Mouse (Mus musculus) cerebellum, postnatal 25 days (tissue): ENCODE data around the gene Strn3.
"Not testable (repeated sequence)": the region's sequence is repeated elsewhere in the genome, so short reads cannot be mapped to it uniquely, and the experiment has no call there.

Experiments
- DNase-seq, 2 experiments: peaks; one replicate each; pipeline ENCODE4 v3.0.0; 2021; ENCODE audit warnings: mixed read lengths in 2 of 2

The Strn3 gene

DNA sequence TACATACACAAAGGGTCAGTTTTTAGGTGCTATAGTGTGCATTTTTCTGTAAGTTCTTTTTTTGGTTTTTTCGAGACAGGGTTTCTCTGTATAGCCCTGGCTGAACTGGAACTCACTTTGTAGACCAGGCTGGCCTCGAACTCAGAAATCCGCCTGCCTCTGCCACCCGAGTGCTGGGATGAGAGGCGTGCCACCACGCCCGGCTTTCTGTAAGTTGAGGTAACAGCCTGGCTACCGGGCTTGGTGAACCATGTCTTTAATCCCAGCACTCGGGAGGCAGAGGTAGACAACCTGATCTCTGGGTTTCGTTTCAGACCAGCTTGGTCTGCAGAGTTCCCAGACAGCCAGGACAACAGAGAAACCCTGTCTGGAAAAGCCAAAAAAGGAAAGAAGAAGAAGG lies 1.2 kb upstream of the Strn3 start:
- DNase-seq = not testable (repeated sequence)

DNA sequence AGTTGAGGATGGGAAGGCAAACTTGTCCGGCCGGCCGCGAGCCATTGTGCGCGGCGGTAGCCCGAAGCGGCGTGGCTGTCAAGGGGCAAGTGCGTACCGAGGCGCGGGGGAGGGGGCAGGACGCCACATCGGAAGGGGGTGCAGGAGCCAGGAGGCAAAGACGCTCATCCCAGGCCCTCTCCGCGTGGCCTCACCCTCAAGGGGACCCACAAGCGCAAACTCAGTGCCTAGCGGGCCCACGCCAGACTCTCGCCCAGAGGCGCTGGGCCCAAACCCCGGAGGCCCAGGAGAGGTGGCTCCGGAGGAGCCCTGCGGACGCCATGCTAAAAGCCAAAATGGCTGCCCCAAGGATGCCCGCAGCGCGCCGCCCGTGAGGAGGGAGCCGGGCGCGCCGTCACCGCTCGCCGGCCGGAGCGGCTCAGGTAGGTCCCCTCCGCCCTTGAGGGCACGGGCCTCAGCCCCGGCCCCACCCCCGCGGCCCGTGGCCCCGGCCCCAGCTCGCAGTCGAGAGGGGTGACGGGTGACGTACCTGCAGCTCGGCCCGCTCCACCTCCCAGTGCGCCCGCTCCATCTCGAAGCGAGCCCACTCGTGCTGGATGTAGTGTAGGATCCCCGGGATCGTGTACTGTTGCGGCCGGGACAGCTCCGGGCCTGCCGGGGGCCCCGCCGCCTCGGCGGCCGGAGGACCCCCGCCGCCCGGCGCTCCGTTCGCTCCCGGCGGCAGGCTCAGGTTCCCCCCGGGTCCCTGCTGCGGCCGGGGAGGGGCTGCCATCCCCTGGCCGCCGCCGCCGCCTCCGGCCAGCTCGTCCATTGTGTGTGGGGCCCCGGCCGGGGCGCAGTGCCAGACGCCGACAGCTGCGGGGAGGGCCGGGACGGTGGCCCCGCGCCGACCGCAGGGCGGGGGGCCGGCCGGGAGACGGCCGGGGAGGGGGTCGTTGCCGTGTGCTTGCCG lies 528 bp downstream of the Strn3 start, which contains the start of gene Ap4s1:
Gene Ap4s1, plus strand, starts transcription at position 141 of the 952 bp plus-strand sequence.
- DNase-seq = peak; percentile 85 to 88

DNA sequence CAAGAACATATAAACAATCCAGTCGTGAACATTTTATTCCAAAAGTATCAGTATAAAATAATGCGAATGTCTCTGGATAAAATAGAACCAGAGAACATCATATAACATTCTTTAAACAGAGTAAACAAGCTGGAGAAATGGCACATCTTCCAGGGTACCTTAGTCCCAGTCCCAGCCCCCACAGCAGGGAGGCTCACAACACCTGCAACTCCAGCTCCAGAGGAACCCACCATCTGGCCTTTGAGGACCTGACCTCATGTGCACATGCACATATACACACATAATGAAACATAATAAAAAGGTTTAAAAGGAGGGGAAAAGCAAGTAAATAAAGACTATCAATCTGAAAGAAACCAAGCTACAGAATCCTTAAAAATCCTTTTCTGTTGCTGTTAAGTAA lies 3.2 kb downstream of the Strn3 start:
- DNase-seq = no peak

DNA sequence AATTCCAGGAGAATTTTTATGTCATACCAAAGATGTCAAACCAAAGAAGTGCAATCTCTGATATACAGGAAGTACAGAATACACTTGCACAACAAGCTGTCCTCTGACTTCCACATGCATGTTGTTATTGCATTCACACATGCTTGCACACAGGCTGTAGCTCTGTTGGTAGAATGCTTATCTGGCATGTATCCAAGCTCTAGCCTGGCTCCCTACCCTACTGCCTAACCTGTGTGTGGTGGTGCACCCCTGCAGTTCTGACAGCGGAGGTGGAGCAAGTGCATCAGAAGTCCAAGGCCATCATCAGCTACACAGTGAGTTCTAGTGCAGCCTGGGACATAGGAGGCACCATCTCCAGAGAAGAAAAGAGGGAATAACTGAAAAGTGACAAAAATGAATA lies 12.9 kb downstream of the Strn3 start:
- peak; percentile 46 to 58 for DNase-seq

DNA sequence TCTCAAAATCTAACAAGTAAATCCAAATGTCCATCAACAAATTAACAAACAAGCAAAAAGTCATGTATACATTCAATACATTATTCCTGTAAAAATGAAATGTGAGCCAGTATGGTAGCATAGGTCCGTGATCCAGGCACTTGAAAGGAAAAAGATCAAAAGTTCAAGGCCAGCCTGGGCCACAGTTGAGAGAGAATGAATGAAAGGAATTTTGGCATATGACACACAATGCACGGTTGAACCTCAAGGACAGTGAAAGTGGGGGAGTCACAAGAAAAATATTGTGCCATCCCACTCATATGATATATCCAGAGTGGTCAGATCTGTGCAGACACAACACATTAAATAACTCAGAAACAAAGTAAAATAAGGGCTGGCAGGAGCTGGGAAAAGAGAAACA lies 15.3 kb downstream of the Strn3 start:
- no peak for DNase-seq

DNA sequence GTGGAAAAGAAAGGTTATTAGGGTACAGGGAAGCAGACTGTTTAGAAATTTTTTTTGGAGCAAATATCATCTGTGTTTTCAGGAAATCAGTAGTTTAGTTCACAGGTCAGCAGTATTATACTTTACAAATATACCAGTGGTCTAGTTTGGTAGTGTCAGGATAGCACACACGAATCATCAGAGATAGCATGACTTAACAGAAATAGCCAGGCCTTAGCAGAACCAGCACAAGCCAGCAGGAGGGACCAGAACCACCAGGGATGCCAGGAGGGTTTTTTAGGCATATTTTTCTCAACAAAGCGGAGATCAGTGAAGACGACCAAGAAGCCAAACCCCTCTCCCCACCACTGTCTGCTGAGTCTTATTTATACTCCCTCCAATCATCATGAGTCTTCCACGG lies 18.4 kb downstream of the Strn3 start:
- no peak for DNase-seq

DNA sequence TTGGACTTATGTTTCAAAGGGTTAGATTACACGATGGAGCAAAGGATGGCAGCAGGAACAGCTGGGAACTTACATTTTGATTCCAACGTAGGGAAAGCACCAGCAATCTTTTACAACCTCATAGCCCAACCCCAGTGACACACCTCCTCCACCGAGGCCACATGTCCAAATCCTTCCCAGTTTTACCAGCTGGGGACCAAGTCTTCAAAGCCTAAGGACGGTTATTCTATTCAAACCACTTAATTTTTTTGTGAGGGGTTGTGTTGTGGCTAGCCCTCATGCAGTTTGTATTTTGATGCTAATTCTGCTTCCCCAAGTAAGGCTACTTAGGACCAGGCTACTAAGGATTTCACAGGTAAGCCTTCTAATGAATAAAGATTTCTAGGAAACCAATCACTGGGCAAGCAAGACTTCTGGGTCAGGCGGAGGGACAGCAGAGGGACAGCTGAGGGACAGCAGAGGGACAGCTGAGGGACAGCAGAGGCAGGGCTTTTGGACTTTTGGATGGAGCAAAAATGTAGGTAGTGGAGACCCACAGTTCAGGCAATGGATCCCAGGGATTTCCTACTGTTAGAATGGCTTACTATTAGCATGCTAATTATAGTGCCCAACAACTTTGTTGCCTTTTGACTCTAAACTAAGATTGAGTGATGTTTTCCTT lies 20.3 kb downstream of the Strn3 start:
- DNase-seq = no peak

DNA sequence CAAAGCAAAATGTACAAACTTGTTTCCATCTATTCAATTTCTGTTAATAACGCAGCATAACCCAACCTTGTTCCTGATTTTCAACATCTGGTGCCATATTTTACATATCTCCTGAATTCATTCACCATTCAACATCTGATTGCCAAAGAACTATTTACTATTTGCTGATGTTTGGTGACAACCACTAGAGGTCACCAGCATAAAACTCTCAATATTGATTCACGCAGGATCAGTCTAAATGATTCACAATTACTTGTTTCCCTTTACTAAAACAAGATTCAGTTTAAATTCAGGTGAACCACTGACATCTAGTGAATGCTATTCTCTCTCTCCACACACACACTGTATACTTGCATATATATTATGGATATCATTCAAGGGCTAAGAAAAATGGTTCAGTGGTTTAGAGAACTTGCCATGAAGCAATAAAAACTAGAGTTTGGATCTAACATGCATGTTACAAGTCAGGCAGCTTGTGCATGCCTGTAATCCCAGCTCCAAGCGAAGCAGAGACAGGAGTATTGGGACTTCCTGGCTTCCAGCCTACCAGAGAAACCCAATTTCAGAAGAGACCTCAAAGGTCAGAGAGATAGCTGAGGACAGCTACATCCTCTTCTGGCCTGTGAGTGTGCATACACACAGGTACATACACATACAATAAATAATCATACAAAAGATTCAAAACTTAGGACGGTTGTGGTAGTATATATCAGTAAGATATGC lies 24.8 kb downstream of the Strn3 start:
- no peak for DNase-seq

DNA sequence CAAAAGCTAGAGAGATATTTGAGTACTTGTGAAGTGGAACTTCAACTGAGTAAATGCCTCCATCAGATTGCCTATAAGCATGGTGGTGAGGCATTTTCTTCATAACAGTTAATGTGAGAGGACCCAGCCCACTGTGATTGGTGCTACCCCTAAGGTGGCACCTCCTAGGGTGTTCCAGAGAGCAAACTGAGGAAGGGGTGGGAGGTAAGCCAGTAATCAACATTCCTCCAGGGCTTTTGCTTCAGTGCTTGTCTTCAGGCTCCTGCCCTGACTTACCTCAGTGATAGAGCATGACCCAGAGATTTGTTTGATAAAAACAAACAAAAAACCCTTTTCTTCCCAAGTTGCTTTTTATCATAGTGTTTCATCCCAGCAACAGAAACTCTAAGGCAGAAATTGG lies 27.8 kb downstream of the Strn3 start:
- DNase-seq = no peak

DNA sequence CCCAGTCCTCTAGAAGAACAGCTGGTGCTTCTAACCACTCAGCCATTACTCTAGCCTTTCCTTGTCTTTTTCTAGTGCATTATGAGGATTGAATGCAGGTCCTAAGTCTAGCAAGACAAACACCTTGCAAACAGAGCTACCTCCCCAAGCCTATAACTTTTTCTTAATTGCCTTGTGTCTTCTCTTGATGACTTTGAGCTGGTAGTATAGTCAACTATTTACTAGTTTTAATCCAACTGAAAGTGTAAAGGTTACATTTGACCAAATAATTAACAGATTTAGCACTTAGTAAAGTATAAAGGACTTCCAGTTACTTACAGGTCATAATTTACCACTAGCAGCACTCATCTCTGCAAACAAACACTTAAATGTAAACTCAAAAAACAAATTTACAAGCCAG lies 28.7 kb downstream of the Strn3 start:
- no peak for DNase-seq

DNA sequence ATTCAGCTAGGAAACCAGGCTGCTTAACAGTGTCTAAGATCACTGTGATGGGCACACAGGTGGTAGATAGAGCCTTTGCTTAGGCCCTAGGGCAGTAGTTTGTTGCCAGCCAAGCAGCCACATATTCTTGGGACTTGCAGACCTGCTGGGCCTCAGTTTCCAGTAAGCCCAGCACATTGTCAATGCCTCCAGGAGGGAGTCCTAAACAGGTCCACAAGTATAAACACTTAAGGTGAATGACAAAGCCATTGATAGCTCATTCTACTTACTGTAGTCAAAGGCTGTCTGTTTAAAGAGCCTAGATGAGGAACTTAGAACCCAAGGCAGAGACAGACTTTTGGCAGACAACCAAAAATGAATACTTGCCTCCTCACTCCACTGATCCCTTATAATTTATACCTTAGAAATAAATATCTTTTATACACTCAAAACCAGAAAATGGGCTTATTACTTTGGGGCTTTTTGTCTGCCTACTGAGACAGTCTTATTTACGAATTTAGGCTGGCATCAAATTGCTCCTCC lies 35.7 kb downstream of the Strn3 start:
- DNase-seq = no peak

DNA sequence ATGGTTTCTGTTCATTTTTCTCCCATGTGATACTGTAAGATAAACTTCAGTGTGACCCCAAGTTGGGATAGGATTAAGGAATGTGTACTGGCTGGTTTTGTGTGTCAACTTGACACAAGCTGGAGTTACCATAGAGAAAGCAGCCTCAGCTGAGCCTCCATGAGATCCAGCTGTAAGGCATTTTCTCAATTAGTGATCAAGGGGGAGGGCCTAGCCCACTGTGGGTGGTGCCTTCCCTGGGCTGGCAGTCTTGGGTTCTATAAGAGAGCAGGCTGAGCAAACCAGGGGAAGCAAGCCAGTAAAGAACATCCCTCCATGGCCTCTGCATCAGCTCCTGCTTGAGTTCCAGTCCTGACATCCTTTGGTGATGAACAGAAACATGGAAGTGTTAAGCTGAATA lies 42.3 kb downstream of the Strn3 start:
- DNase-seq = not testable (repeated sequence)

DNA sequence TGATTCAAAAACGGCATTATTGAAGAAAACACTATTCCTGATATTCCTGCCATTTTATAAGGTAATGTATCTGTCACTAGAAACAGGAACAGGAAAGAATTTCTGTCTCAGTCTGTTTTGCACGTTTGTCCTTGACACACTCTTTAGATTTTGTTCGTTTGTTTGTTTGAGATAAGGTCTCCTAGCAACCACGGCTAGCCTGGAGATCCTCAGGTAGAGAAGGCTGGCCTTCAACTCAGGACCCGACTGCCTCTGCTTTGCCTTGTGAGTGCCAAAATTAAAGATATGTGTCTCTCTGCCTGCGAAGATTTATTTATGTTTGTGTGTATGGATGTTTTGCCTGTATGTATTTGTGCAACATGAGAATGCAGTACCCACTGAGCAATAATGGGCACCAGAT lies 49.8 kb downstream of the Strn3 start:
- DNase-seq = no peak

DNA sequence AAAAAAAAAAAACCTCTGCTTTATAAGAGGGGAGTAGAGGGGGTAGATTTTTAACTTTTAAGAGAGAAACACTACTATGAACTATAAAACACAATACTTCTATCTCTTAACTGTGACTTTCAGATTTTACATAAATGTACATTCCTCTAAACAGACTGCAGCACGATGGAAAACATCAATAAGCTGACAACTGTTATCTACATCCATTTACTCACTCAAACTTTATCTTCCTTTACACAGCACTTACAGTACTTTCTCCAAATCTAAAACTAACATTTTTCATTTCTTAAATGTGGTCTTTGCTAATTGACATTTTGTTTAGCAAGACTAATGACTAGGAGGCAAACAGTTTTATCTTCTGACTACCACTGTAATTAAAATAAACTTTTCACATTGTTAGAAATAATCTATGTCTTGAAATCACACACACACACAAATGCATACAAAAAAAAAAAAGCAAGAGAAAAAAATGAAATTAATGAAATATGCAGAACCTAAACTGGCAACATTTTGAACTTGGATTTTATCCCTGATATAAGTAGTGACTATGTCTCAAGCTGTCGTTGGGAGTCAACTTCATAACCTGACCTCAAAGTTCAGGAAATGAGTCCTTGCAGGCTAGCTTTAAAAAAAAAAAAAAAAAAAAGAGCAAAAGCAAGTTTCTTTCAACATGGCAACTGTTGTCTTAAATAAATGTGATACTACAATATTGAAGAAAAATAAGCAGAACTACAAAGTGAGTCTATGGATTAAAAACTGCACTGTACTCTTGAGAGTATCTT lies 54.8 kb downstream of the Strn3 start:
- no peak for DNase-seq

DNA sequence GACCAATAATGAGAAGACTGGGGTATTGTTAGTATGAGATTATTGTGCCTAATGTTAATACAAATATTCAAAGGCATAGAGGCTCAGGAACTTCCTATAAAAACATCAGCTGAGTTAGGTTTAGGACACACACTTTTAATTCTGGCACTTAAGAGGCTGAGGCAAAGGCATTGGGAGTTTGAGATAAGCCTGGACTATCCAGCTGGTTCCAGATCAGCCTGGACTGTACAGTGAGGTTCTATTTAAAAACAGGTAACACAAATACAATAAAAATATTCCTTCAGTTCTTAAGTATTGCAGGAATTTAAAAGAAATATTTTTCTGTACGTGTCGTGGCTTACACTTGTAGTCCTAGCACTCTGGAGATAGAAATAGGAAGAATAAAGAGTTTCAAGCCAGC lies 55.4 kb downstream of the Strn3 start:
- DNase-seq = no peak

DNA sequence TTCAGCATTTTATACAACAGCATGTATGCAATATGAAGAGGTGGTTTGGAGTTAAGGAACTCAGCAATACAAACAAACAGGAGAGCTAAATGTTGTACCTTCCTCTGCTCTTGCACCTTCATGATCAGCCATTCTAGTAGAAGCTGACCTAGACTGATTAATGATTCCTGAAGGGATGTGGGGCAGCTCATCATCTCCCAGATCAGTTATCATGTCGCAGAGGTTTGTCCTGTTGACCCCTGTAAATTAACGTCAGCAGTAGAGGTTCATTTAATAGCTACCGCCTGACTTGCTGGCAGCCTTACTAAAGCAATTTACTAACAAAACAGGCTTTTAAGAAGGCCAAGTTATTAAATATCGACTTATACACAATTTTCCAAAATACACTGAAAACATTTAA lies 58.2 kb downstream of the Strn3 start:
- no peak for DNase-seq

DNA sequence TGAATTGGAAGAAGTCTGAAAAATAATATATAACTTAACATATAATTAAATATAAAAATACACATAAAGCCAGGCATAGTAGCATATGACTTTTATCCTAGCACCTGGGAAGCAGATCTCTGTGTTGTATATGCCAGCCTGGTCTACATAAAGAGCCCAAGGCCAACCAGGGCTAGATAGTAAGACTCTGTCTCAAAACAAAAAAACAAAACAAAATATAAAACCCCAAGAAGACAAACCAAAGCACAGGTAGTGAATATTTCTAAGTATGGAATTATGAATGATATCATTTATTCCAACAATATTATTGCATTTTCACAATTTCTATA lies 68.4 kb downstream of the Strn3 start:
- no peak for DNase-seq

DNA sequence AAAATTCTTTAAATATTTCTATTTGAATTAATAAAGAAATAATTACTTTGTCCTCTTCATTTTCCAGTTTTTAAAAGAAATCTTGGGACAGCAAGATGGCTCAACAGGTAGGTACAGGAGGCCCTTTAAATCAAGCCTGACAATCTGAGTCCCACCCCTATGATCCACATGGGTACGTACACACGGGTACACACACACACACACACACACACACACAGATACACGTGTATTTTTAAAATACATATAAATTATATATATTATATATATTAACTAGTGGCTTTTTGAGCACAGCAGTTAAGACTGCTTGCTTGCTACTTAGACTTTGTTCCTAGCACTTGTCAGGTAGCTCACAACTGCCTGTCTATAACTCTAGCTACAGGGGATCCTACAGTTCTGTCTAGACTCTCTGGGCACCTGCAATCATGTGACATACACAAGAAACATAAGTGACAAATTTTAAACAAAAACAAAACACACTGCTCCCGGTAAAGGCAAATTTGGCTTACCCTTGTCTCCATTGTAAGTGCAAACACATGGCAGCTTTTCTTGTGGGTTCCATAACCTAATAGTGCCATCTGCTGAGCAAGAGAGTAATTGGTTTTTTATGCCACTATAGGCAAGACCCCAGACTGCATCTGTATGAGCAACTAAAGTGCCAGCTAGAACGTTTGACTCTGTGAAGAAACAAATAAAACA lies 68.9 kb downstream of the Strn3 start:
- no peak for DNase-seq

DNA sequence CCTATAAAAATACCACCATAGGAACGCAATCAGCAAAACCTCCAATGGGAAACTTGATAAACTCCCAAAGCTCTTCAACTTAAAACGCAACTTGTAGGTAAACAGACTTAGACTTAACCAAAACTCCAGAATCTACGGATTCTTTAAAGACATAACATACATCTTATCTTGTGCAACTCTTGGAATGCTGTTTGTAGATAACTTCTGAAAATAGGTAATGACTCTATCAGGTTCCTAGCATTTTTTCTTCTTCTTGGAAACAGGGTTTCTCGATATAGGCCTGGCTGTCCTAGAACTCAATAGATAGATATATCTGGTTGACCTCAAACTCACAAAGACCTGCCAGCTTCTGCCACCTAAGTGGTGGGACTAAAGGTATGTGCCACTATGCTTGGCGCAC lies 70.5 kb downstream of the Strn3 start:
- no peak for DNase-seq

DNA sequence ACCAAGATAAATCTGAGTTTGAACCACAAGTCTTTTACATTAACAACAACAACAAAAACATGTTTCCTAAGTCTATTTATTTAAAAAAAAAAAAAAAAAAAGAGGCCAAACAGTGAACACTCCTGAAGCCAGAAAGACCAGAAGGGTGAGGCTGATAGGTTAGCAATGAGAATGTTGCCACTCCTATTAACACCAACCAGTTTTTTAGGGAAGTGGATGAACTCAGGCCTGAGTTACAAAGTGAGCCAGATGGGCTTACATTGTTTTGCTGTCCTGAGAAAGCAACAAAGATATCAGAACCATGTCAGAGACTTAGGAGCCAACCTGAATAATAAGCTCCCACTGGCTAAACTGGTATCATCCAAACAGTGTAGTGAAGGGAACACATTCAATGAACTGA lies 71.1 kb downstream of the Strn3 start:
- no peak for DNase-seq

DNA sequence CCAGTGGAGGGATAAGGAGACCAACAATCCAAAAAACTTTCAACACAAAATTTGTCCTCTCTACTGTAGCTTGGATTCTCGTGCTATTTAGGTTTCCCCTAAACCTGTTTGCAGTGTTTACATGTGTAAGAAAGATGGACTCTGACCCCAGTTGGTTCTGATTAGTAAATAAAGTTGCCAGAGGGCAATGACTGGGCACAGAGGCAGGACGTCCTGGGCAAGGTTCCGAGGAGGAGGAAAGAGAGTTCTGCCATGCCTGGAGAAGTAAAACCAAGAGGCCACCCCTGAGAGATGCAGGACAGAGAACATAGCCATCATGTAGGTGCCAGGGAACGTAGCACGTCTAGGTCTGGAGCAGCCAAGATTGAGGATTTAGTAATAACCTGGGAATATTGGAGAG lies 79.3 kb downstream of the Strn3 start:
- no peak for DNase-seq

DNA sequence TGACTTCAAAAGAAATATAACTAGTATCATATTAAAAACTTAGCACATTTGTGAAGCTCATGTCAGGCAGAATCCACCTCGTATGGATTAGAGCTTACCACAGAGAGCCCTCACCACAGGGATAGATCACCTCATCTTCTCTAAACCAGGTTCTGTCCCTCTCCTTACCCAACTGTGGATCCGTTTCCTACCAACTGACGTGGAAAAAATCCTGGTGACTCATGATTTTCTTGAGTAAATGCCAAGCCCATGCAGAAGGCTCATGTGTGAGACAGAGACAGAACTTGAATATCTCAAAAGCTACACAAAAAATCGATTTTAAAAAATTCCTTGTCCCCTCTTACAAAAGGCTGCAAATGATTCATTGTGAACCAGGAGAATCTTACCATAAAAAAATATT lies 85.6 kb downstream of the Strn3 start:
- peak; percentile 17 to 32 for DNase-seq
